Mouse (Mus musculus) limb, embryonic 12.5 days (tissue): ENCODE measurements around the gene Hsp90ab1. TPM values are rescaled to one million over a fixed set of nuclear protein-coding genes. Genes with fewer than 3 reads are reported as not detected.

ENCODE experiments used
- ATAC-seq: fragments of 200-750 bp; cut with Nextera tagmentation; 2 replicates; pipeline ENCODE4 v1.8.0; 2017; ENCODE audit warnings: low read depth, moderate TSS enrichment; ENCODE audit not compliant: insufficient number of reproducible peaks, insufficient read depth, low FRiP score, low TSS enrichment
- H3K27ac ChIP-seq: fragments of 300-500 bp; sonication (generic); 2 replicates; pipeline ENCODE4 v1.5.1; 2016; ENCODE audit warnings: mild to moderate bottlenecking, moderate library complexity
- H3K27me3 ChIP-seq: fragments of 300-500 bp; sonication (generic); 2 replicates; pipeline ENCODE4 v1.6.1; 2016; ENCODE audit warnings: mild to moderate bottlenecking, moderate library complexity
- H3K36me3 ChIP-seq: fragments of 300-500 bp; sonication (generic); 2 replicates; pipeline ENCODE4 v1.6.1; 2016; ENCODE audit warnings: mild to moderate bottlenecking, moderate library complexity
- H3K4me1 ChIP-seq: fragments of 300-500 bp; sonication (generic); replicated peaks from 2 replicates; pipeline ENCODE4 v1.6.1; 2016
- H3K4me2 ChIP-seq: fragments of 300-500 bp; sonication (generic); 2 replicates; pipeline ENCODE4 v1.6.1; 2016; ENCODE audit warnings: mild to moderate bottlenecking, moderate library complexity
- H3K4me3 ChIP-seq: fragments of 300-500 bp; sonication (generic); replicated peaks from 2 replicates; pipeline ENCODE4 v1.5.1; 2016; ENCODE audit warnings: mild to moderate bottlenecking
- H3K9ac ChIP-seq: fragments of 300-500 bp; sonication (generic); replicated peaks from 2 replicates; pipeline ENCODE4 v1.6.1; 2016; ENCODE audit warnings: mild to moderate bottlenecking, moderate library complexity
- H3K9me3 ChIP-seq: fragments of 300-500 bp; sonication (generic); 2 replicates; pipeline ENCODE4 v1.6.1; 2016; ENCODE audit warnings: mild to moderate bottlenecking, moderate library complexity
- WGBS: fragments of 180-500 bp; shearing (Covaris S2); methylation state at CpG from one replicate; pipeline ENCODE4 v1.1.7; 2016; 5-methylcytosine and 5-hydroxymethylcytosine counted together
- polyA plus RNA-seq: library from polyadenylated mRNA; unstranded; fragments of >200 nt; fragmentation: Nextera tagmentation; extraction: Ambion mirVana; gene quantifications from 2 replicates; pipeline ENCODE4 v1.2.1, GENCODE M21; 2016

Gene Hsp90ab1
- polyA plus RNA-seq, 1 experiment from 2014 or later, result 1,563 TPM

- peaks cover 11% of the 10 kb centered on the region for H3K4me1 ChIP-seq
- no peaks in the 10 kb centered on the region for H3K9me3 ChIP-seq
- H3K27ac ChIP-seq, result no peak overlapping the region
- no peak overlapping the region for H3K9ac ChIP-seq
- no peak overlapping the region for H3K4me2 ChIP-seq
- no peaks in the 10 kb centered on the region for H3K36me3 ChIP-seq
- WGBS, result 18% methylated on average over 5 of the region's 5 CpGs
- H3K4me3 ChIP-seq, result no peak overlapping the region
- no peak for ATAC-seq
- H3K27me3 ChIP-seq, result peaks cover 59% of the 10 kb centered on the region
Observed at GRCm38 (mm10) chr17:45526571-45526970, 46.5 kb downstream of the Hsp90ab1 start.

DNA sequence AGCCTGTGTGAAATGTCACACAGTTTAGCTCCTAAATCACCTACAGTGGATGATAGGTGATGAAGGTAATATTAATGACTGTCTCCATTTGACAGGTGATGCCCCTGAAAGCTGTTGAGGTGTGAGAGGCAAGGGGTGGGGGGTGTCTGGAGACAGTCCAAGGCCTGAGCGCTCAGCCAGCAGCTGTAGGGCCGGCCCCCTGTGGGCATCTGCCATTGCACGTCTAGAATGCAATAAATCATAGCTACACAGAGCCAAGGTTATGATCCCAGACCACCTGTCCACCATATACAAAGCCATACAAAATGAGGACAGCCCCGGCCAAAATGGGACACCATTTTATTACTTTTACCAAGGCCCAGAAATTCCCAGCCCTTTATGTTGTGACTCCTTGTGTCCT lies 48.1 kb downstream of the Hsp90ab1 start:
- Histone ChIP-seq H3K4me2 (no peak overlapping the region), H3K36me3 (peaks cover 10% of the 10 kb centered on the region), H3K4me3 (no peak overlapping the region), H3K9me3 (no peaks in the 10 kb centered on the region), H3K27me3 (peaks cover 46% of the 10 kb centered on the region), H3K9ac (no peak overlapping the region), H3K4me1 (peaks cover 11% of the 10 kb centered on the region), H3K27ac (no peak overlapping the region)
- WGBS, result 33% methylated on average over 4 of the region's 4 CpGs
- no peak for ATAC-seq

DNA sequence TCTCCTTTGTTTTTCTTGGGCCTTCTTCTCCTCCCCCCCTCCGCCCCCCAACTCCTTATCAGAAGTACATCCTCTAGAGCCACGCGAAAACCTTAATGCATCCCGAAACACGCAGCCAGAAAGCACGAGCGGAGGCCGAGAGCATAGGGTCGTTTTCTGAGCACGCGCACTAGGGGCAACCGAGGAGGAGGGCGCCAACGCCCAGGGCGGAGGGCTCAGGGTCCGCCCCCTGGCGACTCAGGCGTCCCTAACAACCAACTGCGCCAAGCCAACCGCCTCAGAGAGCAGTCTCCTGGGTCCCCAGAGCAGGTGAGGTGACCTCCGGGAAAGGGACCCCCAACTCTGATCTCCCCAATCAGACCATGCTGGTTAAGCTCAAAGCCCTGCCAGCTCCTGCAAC lies 49.8 kb downstream of the Hsp90ab1 start, which contains the start of gene Tcte1:
Tcte1 (plus strand) TSS at position 172 of the 400 bp plus-strand sequence.
- H3K27me3 ChIP-seq, result peaks cover 37% of the 10 kb centered on the region
- H3K9me3 ChIP-seq, result no peaks in the 10 kb centered on the region
- H3K36me3 ChIP-seq, result peaks cover 27% of the 10 kb centered on the region
- under 1% methylated on average over 21 of the region's 21 CpGs for WGBS
- peak; percentile 44; the same call in 1 of the 2 replicates for ATAC-seq
- H3K4me2 ChIP-seq, result peak within 1 kb of the TSS; percentile 78
- peak within 1 kb of the TSS; percentile 60 for H3K9ac ChIP-seq
- H3K4me3 ChIP-seq, result peak within 1 kb of the TSS; percentile 40
- H3K27ac ChIP-seq, result no peak within 1 kb of the TSS
- peaks cover 11% of the 10 kb centered on the region for H3K4me1 ChIP-seq

DNA sequence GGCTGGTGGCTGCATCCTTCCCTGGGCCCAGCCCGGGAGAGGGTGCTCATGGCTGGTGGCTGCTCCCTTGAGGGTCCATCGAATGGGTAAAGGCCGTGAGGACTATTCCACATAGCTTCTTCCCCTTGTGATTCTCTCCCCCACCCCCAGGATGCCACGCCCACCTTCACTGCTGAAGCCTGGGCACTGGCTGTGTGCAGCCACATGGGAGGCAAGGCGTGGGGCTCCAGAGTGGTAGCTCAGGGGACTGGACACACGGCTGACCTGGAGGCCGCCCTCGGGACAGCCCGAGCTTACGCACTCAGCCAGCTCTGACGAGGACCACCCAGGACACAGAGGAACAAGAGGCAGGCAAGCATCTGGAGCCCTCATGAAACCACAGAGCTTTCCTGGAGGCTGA lies 52.9 kb downstream of the Hsp90ab1 start:
- no peak overlapping the region for H3K27ac ChIP-seq
- peaks cover 52% of the 10 kb centered on the region for H3K36me3 ChIP-seq
- no peak overlapping the region for H3K9ac ChIP-seq
- H3K4me3 ChIP-seq, result no peak overlapping the region
- H3K27me3 ChIP-seq, result peaks cover 18% of the 10 kb centered on the region
- no peaks in the 10 kb centered on the region for H3K9me3 ChIP-seq
- peaks cover 11% of the 10 kb centered on the region for H3K4me1 ChIP-seq
- 71% methylated on average over 11 of the region's 11 CpGs for WGBS
- H3K4me2 ChIP-seq, result no peak overlapping the region
- no peak for ATAC-seq

DNA sequence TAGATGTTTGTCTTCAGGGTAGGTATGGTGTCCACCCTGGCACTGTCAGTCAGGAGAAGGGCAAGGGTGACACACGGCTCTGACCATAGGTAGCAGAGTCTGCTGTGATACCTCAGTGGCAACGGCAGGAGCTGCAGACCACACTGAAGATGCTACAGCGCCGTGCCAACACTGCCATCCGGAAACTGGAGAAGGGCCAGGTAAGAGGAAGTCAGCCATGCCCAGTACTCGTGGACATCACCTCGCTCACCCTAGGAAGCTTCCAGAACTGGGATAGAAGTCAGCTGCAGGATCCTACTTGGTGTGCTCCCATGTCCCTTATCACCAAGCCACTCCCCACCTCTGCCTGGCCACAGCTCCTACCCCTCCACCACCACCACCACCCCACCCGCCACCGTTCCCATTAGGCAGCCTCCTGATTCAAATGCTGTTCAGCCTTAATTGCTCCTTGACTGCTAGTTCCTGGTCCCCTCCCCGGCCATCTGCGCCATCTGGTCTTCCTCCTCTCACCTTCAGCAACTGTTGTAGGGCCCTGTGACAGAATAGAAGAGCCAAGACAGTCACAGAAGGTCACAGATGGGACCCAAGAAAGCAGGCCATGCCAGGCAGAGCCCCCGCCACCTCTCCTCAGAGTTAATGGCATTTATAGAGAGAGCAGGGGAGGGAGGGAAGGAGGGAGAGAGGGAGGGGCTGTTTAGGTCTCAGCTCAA lies 54.1 kb downstream of the Hsp90ab1 start:
- ATAC-seq, result no peak
- Histone ChIP-seq H3K9me3 (no peaks in the 10 kb centered on the region), H3K36me3 (peaks cover 58% of the 10 kb centered on the region)

More for the DNA sequence above, 54.1 kb downstream of the Hsp90ab1 start:
- Histone ChIP-seq H3K27ac (no peak overlapping the region), H3K4me3 (no peak overlapping the region), H3K4me2 (no peak overlapping the region), H3K27me3 (peaks cover 6% of the 10 kb centered on the region), H3K4me1 (peaks cover 11% of the 10 kb centered on the region), H3K9ac (no peak overlapping the region)
- WGBS, result 73% methylated on average over 12 of the region's 12 CpGs

Other genes starting within 250 kb of the Hsp90ab1 start
- 79.2 and 79.8 TPM in 2 replicates for gene Cdc5l, start 139.5 kb downstream of the Hsp90ab1 start, polyA plus RNA-seq
- 0.83 and 1.1 TPM in 2 replicates for gene Spats1, start 97.9 kb downstream of the Hsp90ab1 start, polyA plus RNA-seq
- 25.0 and 27.7 TPM in 2 replicates for gene Aars2, start 66.4 kb downstream of the Hsp90ab1 start, polyA plus RNA-seq
- 0.91 and 1.3 TPM in 2 replicates for gene Tcte1, start 49.8 kb downstream of the Hsp90ab1 start, polyA plus RNA-seq
- gene Tmem151b, start 23.6 kb downstream of the Hsp90ab1 start, polyA plus RNA-seq, result 7.7 and 9.7 TPM in 2 replicates
- gene Nfkbie, start 17.6 kb downstream of the Hsp90ab1 start, polyA plus RNA-seq, result 6.5 and 6.6 TPM in 2 replicates
- 96.9 and 106 TPM in 2 replicates for gene Slc35b2, start 9.4 kb downstream of the Hsp90ab1 start, polyA plus RNA-seq
- gene Slc29a1, start 26.3 kb upstream of the Hsp90ab1 start, polyA plus RNA-seq, result 55.4 and 58.7 TPM in 2 replicates
- gene Mymx, start 28.8 kb upstream of the Hsp90ab1 start, polyA plus RNA-seq, result 15.8 and 16.4 TPM in 2 replicates
- 0.65 and 0.83 TPM in 2 replicates for gene Capn11, start 86.1 kb upstream of the Hsp90ab1 start, polyA plus RNA-seq
- gene Mrpl14, start 113.1 kb upstream of the Hsp90ab1 start, polyA plus RNA-seq, result 143 and 153 TPM in 2 replicates
- 34.1 and 35.8 TPM in 2 replicates for gene Tmem63b, start 113.6 kb upstream of the Hsp90ab1 start, polyA plus RNA-seq
- not detected in 2 replicates for gene 1600014C23Rik, start 160.6 kb upstream of the Hsp90ab1 start, polyA plus RNA-seq